27 mouse cellular contexts compared by ENCODE assay signal in genomic region chr13:60610558-60610957, GRCm38 (mm10). TPM values are rescaled to one million over a fixed set of nuclear protein-coding genes. Genes with fewer than 3 reads are reported as not detected.
A peak's percentile ranks its signal among the peaks of the same experiment; 100 is the strongest.
DNase-seq lines count a peak whose midpoint lies in the region; ATAC-seq and TF ChIP-seq lines count a peak whose summit lies in the region.
"Had no signal": no experiment of that assay in that cellular context is flagged by ENCODE, and none has a peak within 500 bp of the region (broad histone marks: within the 10 kb centered on the region; RNA-seq: fewer than 3 reads in every experiment).

No protein-coding gene starts in this region.

- no peak for TF ChIP-seq EP300 in stomach, postnatal 0 days (optimal IDR thresholded peaks at IDR 0.05)

- DNase-seq in midbrain, postnatal 0 days (ENCODE audit: low spot score), result no peak
- DNase-seq in ES-CJ7 (ENCODE audit: low read depth, low spot score), result peak; percentile 90
- no peak for DNase-seq in embryonic facial prominence, embryonic 10.5 days (ENCODE audit: low spot score)
- no peak for DNase-seq in left cerebral cortex, adult 8-10 months (ENCODE audit: low spot score in 2 of 2)
- DNase-seq in stomach, postnatal 0 days (ENCODE audit: low spot score), result no peak
- DNase-seq: adrenal gland, postnatal 36 days; cerebellum, adult 11 months; cerebellum, postnatal 10 days; gastrocnemius, adult 2 months; heart, postnatal 4 days; kidney, adult 8-10 months; kidney, postnatal 10 days; liver; liver, postnatal 0 days; retina, postnatal 1 day; thymus, postnatal 4 days had no signal

- H3K4me3 ChIP-seq in hindbrain, embryonic 12.5 days, result no peak overlapping the region
- H3K4me3 ChIP-seq in hindbrain, embryonic 13.5 days, result no peak overlapping the region
- no peak overlapping the region for H3K4me3 ChIP-seq in midbrain, embryonic 13.5 days (replicated peaks)
- H3K4me3 ChIP-seq in midbrain, postnatal 0 days (ENCODE audit: low read depth, low read length), result no peak overlapping the region
- H3K4me3 ChIP-seq in embryonic facial prominence, embryonic 10.5 days, result no peak overlapping the region
- no peak overlapping the region for H3K4me3 ChIP-seq in stomach, postnatal 0 days (ENCODE audit: low read depth, low read length)
- H3K4me3 ChIP-seq: embryonic facial prominence, embryonic 12.5 days; erythroblast, embryonic 14.5 days; forebrain, embryonic 13.5 days; gastrocnemius, adult 2 months; heart, embryonic 10.5 days; limb, embryonic 10.5 days had no signal

- H3K27me3 ChIP-seq in hindbrain, embryonic 12.5 days, result no peaks in the 10 kb centered on the region
- H3K27me3 ChIP-seq in hindbrain, embryonic 13.5 days, result no peaks in the 10 kb centered on the region
- H3K27me3 ChIP-seq in midbrain, embryonic 13.5 days, result no peaks in the 10 kb centered on the region
- no peaks in the 10 kb centered on the region for H3K27me3 ChIP-seq in midbrain, postnatal 0 days (ENCODE audit: insufficient read depth, low read length)
- H3K27me3 ChIP-seq in embryonic facial prominence, embryonic 10.5 days (replicated peaks; ENCODE audit: low read depth, poor library complexity, severe bottlenecking), result no peaks in the 10 kb centered on the region
- H3K27me3 ChIP-seq in stomach, postnatal 0 days (ENCODE audit: control insufficient read depth, insufficient read depth, low read length), result no peaks in the 10 kb centered on the region
- H3K27me3 ChIP-seq: embryonic facial prominence, embryonic 12.5 days; forebrain, embryonic 13.5 days had no signal

- 0 out of 2 replicates have a peak, but pooled peaks cover 8% of the 10 kb centered on the region for H3K36me3 ChIP-seq in hindbrain, embryonic 12.5 days
- peaks cover 30% of the 10 kb centered on the region for H3K36me3 ChIP-seq in hindbrain, embryonic 13.5 days
- peaks cover 28% of the 10 kb centered on the region for H3K36me3 ChIP-seq in midbrain, embryonic 13.5 days
- H3K36me3 ChIP-seq in midbrain, postnatal 0 days (ENCODE audit: insufficient read depth, low read length), result peaks cover 7% of the 10 kb centered on the region
- H3K36me3 ChIP-seq in embryonic facial prominence, embryonic 10.5 days (replicated peaks), result peaks cover 48% of the 10 kb centered on the region
- no peaks in the 10 kb centered on the region for H3K36me3 ChIP-seq in stomach, postnatal 0 days (ENCODE audit: control insufficient read depth, insufficient read depth, low read length)

- H3K4me2 ChIP-seq in hindbrain, embryonic 12.5 days (replicated peaks), result no peak overlapping the region
- H3K4me2 ChIP-seq in hindbrain, embryonic 13.5 days, result no peak overlapping the region
- H3K4me2 ChIP-seq in midbrain, embryonic 13.5 days (replicated peaks), result no peak overlapping the region
- no peak overlapping the region for H3K4me2 ChIP-seq in midbrain, postnatal 0 days (ENCODE audit: low read depth, low read length, poor library complexity, severe bottlenecking)
- H3K4me2 ChIP-seq in stomach, postnatal 0 days (replicated peaks; ENCODE audit: low read depth), result no peak overlapping the region
- H3K4me2 ChIP-seq: embryonic facial prominence, embryonic 12.5 days; forebrain, embryonic 13.5 days had no signal

- no peak for TF ChIP-seq CTCF in midbrain, postnatal 0 days (IDR thresholded peaks at IDR 0.05)
- TF ChIP-seq CTCF in stomach, postnatal 0 days (IDR thresholded peaks at IDR 0.05; ENCODE audit: low read depth), result no peak

- peaks cover 35% of the 10 kb centered on the region for H3K4me1 ChIP-seq in hindbrain, embryonic 12.5 days
- peaks cover 68% of the 10 kb centered on the region for H3K4me1 ChIP-seq in hindbrain, embryonic 13.5 days (replicated peaks)
- H3K4me1 ChIP-seq in midbrain, embryonic 13.5 days (replicated peaks), result peaks cover 51% of the 10 kb centered on the region
- H3K4me1 ChIP-seq in midbrain, postnatal 0 days (ENCODE audit: insufficient read depth, low read length), result no peaks in the 10 kb centered on the region
- H3K4me1 ChIP-seq in embryonic facial prominence, embryonic 10.5 days, result peaks cover 38% of the 10 kb centered on the region
- H3K4me1 ChIP-seq in stomach, postnatal 0 days (replicated peaks; ENCODE audit: control insufficient read depth, insufficient read depth), result no peaks in the 10 kb centered on the region

- WGBS in hindbrain, embryonic 12.5 days, result 63% methylated on average over 6 of the region's 6 CpGs
- 39% methylated on average over 6 of the region's 6 CpGs for WGBS in hindbrain, embryonic 13.5 days
- WGBS in midbrain, embryonic 13.5 days, result 42% methylated on average over 6 of the region's 6 CpGs
- 46% methylated on average over 6 of the region's 6 CpGs for WGBS in midbrain, postnatal 0 days
- WGBS in embryonic facial prominence, embryonic 10.5 days, result 56% methylated on average over 6 of the region's 6 CpGs
- 66% methylated on average over 6 of the region's 6 CpGs for WGBS in stomach, postnatal 0 days

- H3K27ac ChIP-seq in hindbrain, embryonic 12.5 days, result 0 out of 2 replicates have a peak overlapping the region, but pooled peaks have one; percentile 35
- no peak overlapping the region for H3K27ac ChIP-seq in hindbrain, embryonic 13.5 days
- no peak overlapping the region for H3K27ac ChIP-seq in midbrain, embryonic 13.5 days
- no peak overlapping the region for H3K27ac ChIP-seq in midbrain, postnatal 0 days (ENCODE audit: low read depth, low read length)
- H3K27ac ChIP-seq in embryonic facial prominence, embryonic 10.5 days (replicated peaks), result peak overlapping the region; percentile 35; the same call in 1 of the 2 replicates
- no peak overlapping the region for H3K27ac ChIP-seq in stomach, postnatal 0 days (replicated peaks)
- H3K27ac ChIP-seq: embryonic facial prominence, embryonic 12.5 days; forebrain, embryonic 13.5 days; gastrocnemius, adult 2 months; heart, embryonic 10.5 days; limb, embryonic 10.5 days; macrophage had no signal

- ATAC-seq in hindbrain, embryonic 12.5 days (ENCODE audit: low FRiP score), result 0 out of 2 replicates have a peak, but pooled peaks have one; percentile 51
- ATAC-seq in hindbrain, embryonic 13.5 days (ENCODE audit: low FRiP score), result no peak
- peak; percentile 57; the same call in 1 of the 2 replicates for ATAC-seq in midbrain, embryonic 13.5 days
- no peak for ATAC-seq in midbrain, postnatal 0 days (ENCODE audit: low FRiP score)
- ATAC-seq in stomach, postnatal 0 days (ENCODE audit: low FRiP score, low TSS enrichment), result no peak
- ATAC-seq: forebrain, embryonic 13.5 days; inflammation-experienced regulatory T-cells, adult 6 months; liver, postnatal 0 days; lung, postnatal 0 days had no signal

- H3K9me3 ChIP-seq in hindbrain, embryonic 12.5 days (replicated peaks), result no peaks in the 10 kb centered on the region
- H3K9me3 ChIP-seq in hindbrain, embryonic 13.5 days, result no peaks in the 10 kb centered on the region
- no peaks in the 10 kb centered on the region for H3K9me3 ChIP-seq in midbrain, embryonic 13.5 days
- H3K9me3 ChIP-seq in midbrain, postnatal 0 days (ENCODE audit: low read length), result no peaks in the 10 kb centered on the region
- H3K9me3 ChIP-seq in embryonic facial prominence, embryonic 10.5 days, result no peaks in the 10 kb centered on the region
- no peaks in the 10 kb centered on the region for H3K9me3 ChIP-seq in stomach, postnatal 0 days (ENCODE audit: control insufficient read depth, low read length)
- H3K9me3 ChIP-seq: embryonic facial prominence, embryonic 12.5 days; forebrain, embryonic 13.5 days; heart, embryonic 10.5 days; limb, embryonic 10.5 days had no signal

- no peak overlapping the region for H3K9ac ChIP-seq in hindbrain, embryonic 12.5 days
- H3K9ac ChIP-seq in hindbrain, embryonic 13.5 days, result no peak overlapping the region
- no peak overlapping the region for H3K9ac ChIP-seq in midbrain, embryonic 13.5 days (replicated peaks)
- H3K9ac ChIP-seq in midbrain, postnatal 0 days (replicated peaks; ENCODE audit: low read length, poor library complexity, severe bottlenecking), result no peak overlapping the region
- H3K9ac ChIP-seq in stomach, postnatal 0 days (ENCODE audit: low read length), result no peak overlapping the region
- H3K9ac ChIP-seq: embryonic facial prominence, embryonic 12.5 days; forebrain, embryonic 13.5 days; liver, postnatal 0 days had no signal

RNA-seq across cellular contexts. Expression of gene Dapk1, which starts 8.8 kb away (rescaled TPM):
- 42.0 and 43.2 TPM in 2 replicates for polyA plus RNA-seq in hindbrain, embryonic 12.5 days (2016; fragmentation: Nextera tagmentation; extraction: Ambion mirVana)
- 36.9 and 37.9 TPM in 2 replicates for polyA plus RNA-seq in hindbrain, embryonic 13.5 days (2015; fragmentation: Nextera tagmentation; extraction: Ambion mirVana)
- polyA plus RNA-seq in midbrain, embryonic 13.5 days (2015; fragmentation: Nextera tagmentation; extraction: Ambion mirVana), result 35.1 and 38.4 TPM in 2 replicates
- total RNA-seq in midbrain, postnatal 0 days (2014; rRNA removed), result 68.7 and 68.9 TPM in 2 replicates
- polyA plus RNA-seq in midbrain, postnatal 0 days (2015; fragmentation: Nextera tagmentation; extraction: Ambion mirVana), result 27.6 and 28.3 TPM in 2 replicates
- polyA plus RNA-seq in embryonic facial prominence, embryonic 10.5 days (2016; fragmentation: Nextera tagmentation; extraction: Ambion mirVana), result 20.0 and 20.9 TPM in 2 replicates
- 10 to 100 TPM; 79.4 to 92.7 (median 84.4) TPM for total RNA-seq in left cerebral cortex, adult 8-10 months (2022)
- polyA plus RNA-seq in stomach, postnatal 0 days (2015; fragmentation: Nextera tagmentation; extraction: Ambion mirVana), result 4.8 and 5.4 TPM in 2 replicates

Comparison
In these comparisons a context has a peak if more than half of its experiments do, and no peak if none do; other contexts are left out.
1. ATAC-seq: peak in hindbrain, embryonic 12.5 days (single experiment) and midbrain, embryonic 13.5 days (single experiment); none in hindbrain, embryonic 13.5 days (single experiment), midbrain, postnatal 0 days (single experiment) and stomach, postnatal 0 days (single experiment).
2. H3K27ac ChIP-seq: peak in hindbrain, embryonic 12.5 days (single experiment) and embryonic facial prominence, embryonic 10.5 days (single experiment); none in hindbrain, embryonic 13.5 days (single experiment), midbrain, embryonic 13.5 days (single experiment), midbrain, postnatal 0 days (single experiment) and stomach, postnatal 0 days (single experiment).